Mouse (Mus musculus) limb, embryonic 13.5 days (tissue): Measurements from ENCODE around the gene Prss41. TPM values are rescaled to one million over a fixed set of nuclear protein-coding genes. Genes with fewer than 3 reads are reported as not detected.
A peak's percentile ranks its signal among the peaks of the same experiment; 100 is the strongest.
"Not testable (repeated sequence)": the region's sequence is repeated elsewhere in the genome, so short reads cannot be mapped to it uniquely, and the experiment has no call there.

Experiments
- ATAC-seq: fragments of 200-750 bp; cut with Nextera tagmentation; 2 replicates; pipeline ENCODE4 v1.8.0; 2017; ENCODE audit warnings: low read depth, moderate number of reproducible peaks, moderate TSS enrichment; ENCODE audit not compliant: low FRiP score
- H3K27ac ChIP-seq: fragments of 300-500 bp; sonication (generic); 2 replicates; pipeline ENCODE4 v1.5.1; 2015; ENCODE audit warnings: inconsistent platforms, mild to moderate bottlenecking, moderate library complexity
- H3K27me3 ChIP-seq: fragments of 300-500 bp; sonication (generic); 2 replicates; pipeline ENCODE4 v1.6.1; 2015; ENCODE audit warnings: mild to moderate bottlenecking, inconsistent platforms
- H3K36me3 ChIP-seq: fragments of 300-500 bp; sonication (generic); 2 replicates; pipeline ENCODE4 v1.6.1; 2015; ENCODE audit warnings: inconsistent platforms, mild to moderate bottlenecking, moderate library complexity
- H3K4me1 ChIP-seq: fragments of 300-500 bp; sonication (generic); 2 replicates; pipeline ENCODE4 v1.6.1; 2015; ENCODE audit warnings: inconsistent platforms
- H3K4me2 ChIP-seq: fragments of 300-500 bp; sonication (generic); replicated peaks from 2 replicates; pipeline ENCODE4 v1.6.1; 2015; ENCODE audit warnings: inconsistent platforms, mild to moderate bottlenecking, moderate library complexity
- H3K4me3 ChIP-seq: fragments of 300-500 bp; sonication (generic); 2 replicates; pipeline ENCODE4 v1.5.1; 2015; ENCODE audit warnings: moderate library complexity, mild to moderate bottlenecking, inconsistent platforms
- H3K9ac ChIP-seq: fragments of 300-500 bp; sonication (generic); 2 replicates; pipeline ENCODE4 v1.6.1; 2015; ENCODE audit warnings: mild to moderate bottlenecking, inconsistent platforms
- H3K9me3 ChIP-seq: fragments of 300-500 bp; sonication (generic); 2 replicates; pipeline ENCODE4 v1.6.1; 2016; ENCODE audit warnings: inconsistent platforms
- WGBS: fragments of 180-500 bp; shearing (Covaris S2); methylation state at CpG from one replicate; pipeline ENCODE4 v1.1.7; 2015; 5-methylcytosine and 5-hydroxymethylcytosine counted together
- polyA plus RNA-seq: library from polyadenylated mRNA; unstranded; fragments of >200 nt; fragmentation: Nextera tagmentation; extraction: Ambion mirVana; gene quantifications from 2 replicates; pipeline ENCODE4 v1.2.1, GENCODE M21; 2015

Gene Prss41
- 1.7 and 2.4 TPM in 2 replicates for polyA plus RNA-seq

- no peak within 1 kb of the TSS for H3K27ac ChIP-seq
- 17% methylated on average over 19 of the region's 19 CpGs for WGBS
These were observed at the start of gene Prss41, which contains the start of gene Prss32 for GRCm38 (mm10) chr17:23843812-23844273. Gene Prss41 (minus strand): TSS chr17:23844172. Gene Prss32 (plus strand): TSS chr17:23843855.

GRCm38 (mm10) chr17:23880576-23880975, 36.6 kb upstream of the Prss41 start, which contains the start of the genes Dcpp1 and Dcpp2:
Gene Dcpp1 (plus strand): TSS chr17:23880876.
Gene Dcpp2 (plus strand): TSS chr17:23880880.
- H3K27me3 ChIP-seq, H3K36me3 ChIP-seq, H3K27ac ChIP-seq, H3K4me3 ChIP-seq, H3K9me3 ChIP-seq, ATAC-seq, H3K4me1 ChIP-seq, H3K9ac ChIP-seq, H3K4me2 ChIP-seq: not testable (repeated sequence)
- WGBS, result 88% methylated on average over 4 of the region's 4 CpGs

More at GRCm38 (mm10) chr17:23843812-23844273, at the start of gene Prss41, which contains the start of gene Prss32:
- Histone ChIP-seq H3K36me3 (no peaks in the 10 kb centered on the region), H3K4me1 (no peaks in the 10 kb centered on the region), H3K4me3 (peak within 1 kb of the TSS; percentile 26), H3K27me3 (no peaks in the 10 kb centered on the region), H3K4me2 (peak within 1 kb of the TSS; percentile 52), H3K9ac (no peak within 1 kb of the TSS), H3K9me3 (no peaks in the 10 kb centered on the region)
- ATAC-seq, result no peak

- no peaks in the 10 kb centered on the region for H3K9me3 ChIP-seq
- ATAC-seq, result no peak
- no peaks in the 10 kb centered on the region for H3K36me3 ChIP-seq
- no peaks in the 10 kb centered on the region for H3K4me1 ChIP-seq
- H3K4me2 ChIP-seq, result no peak overlapping the region
- no peaks in the 10 kb centered on the region for H3K27me3 ChIP-seq
- 82% methylated on average over 2 of the region's 2 CpGs for WGBS
- H3K27ac ChIP-seq, result no peak overlapping the region
- H3K4me3 ChIP-seq, result no peak overlapping the region
- H3K9ac ChIP-seq, result no peak overlapping the region
These were observed 33.2 kb upstream of the Prss41 start for GRCm38 (mm10) chr17:23877166-23877565.

- 54% methylated on average over 3 of the region's 3 CpGs for WGBS
- Histone ChIP-seq H3K4me2 (no peak overlapping the region), H3K9ac (no peak overlapping the region), H3K27ac (no peak overlapping the region), H3K4me3 (no peak overlapping the region), H3K4me1 (no peaks in the 10 kb centered on the region), H3K27me3 (no peaks in the 10 kb centered on the region), H3K36me3 (no peaks in the 10 kb centered on the region), H3K9me3 (no peaks in the 10 kb centered on the region)
- ATAC-seq, result no peak
These were observed 32.8 kb upstream of the Prss41 start for GRCm38 (mm10) chr17:23876741-23877140.

GRCm38 (mm10) chr17:23873884-23874856, 30.2 kb upstream of the Prss41 start:
- no peak for ATAC-seq

GRCm38 (mm10) chr17:23868513-23868912, 24.5 kb upstream of the Prss41 start:
- WGBS, result 85% methylated on average over 11 of the region's 11 CpGs
- Histone ChIP-seq H3K27ac (no peak overlapping the region), H3K9me3 (peaks cover 5% of the 10 kb centered on the region; the same call in 1 of the 2 replicates), H3K27me3 (no peaks in the 10 kb centered on the region), H3K4me2 (no peak overlapping the region), H3K9ac (no peak overlapping the region), H3K4me3 (no peak overlapping the region), H3K36me3 (no peaks in the 10 kb centered on the region), H3K4me1 (no peaks in the 10 kb centered on the region)
- no peak for ATAC-seq

More at GRCm38 (mm10) chr17:23873884-23874856, 30.2 kb upstream of the Prss41 start:
- Histone ChIP-seq H3K36me3 (no peaks in the 10 kb centered on the region), H3K4me2 (no peak overlapping the region), H3K4me3 (no peak overlapping the region), H3K9ac (no peak overlapping the region), H3K9me3 (no peaks in the 10 kb centered on the region), H3K27ac (no peak overlapping the region), H3K27me3 (no peaks in the 10 kb centered on the region), H3K4me1 (no peaks in the 10 kb centered on the region)
- whole genome bisulfite sequencing, result 50% methylated on average over 8 of the region's 8 CpGs

- 85% methylated on average over 15 of the region's 15 CpGs for WGBS
- H3K4me1 ChIP-seq, result no peaks in the 10 kb centered on the region
- H3K4me3 ChIP-seq, result no peak within 1 kb of the TSS
- H3K4me2 ChIP-seq, result no peak within 1 kb of the TSS
- no peaks in the 10 kb centered on the region for H3K36me3 ChIP-seq
- no peaks in the 10 kb centered on the region for H3K27me3 ChIP-seq
- no peak for ATAC-seq
- H3K9me3 ChIP-seq, result peaks cover 5% of the 10 kb centered on the region; the same call in 1 of the 2 replicates
- H3K27ac ChIP-seq, result no peak within 1 kb of the TSS
- H3K9ac ChIP-seq, result no peak within 1 kb of the TSS
These were observed 23.8 kb upstream of the Prss41 start, which contains the start of gene Prss21 for GRCm38 (mm10) chr17:23867756-23868155. Gene Prss21 (plus strand): TSS chr17:23868056.

GRCm38 (mm10) chr17:23862926-23863325, 19.0 kb upstream of the Prss41 start:
- Histone ChIP-seq H3K4me1 (no peaks in the 10 kb centered on the region), H3K27me3 (no peaks in the 10 kb centered on the region), H3K9ac (no peak overlapping the region), H3K36me3 (no peaks in the 10 kb centered on the region), H3K27ac (no peak overlapping the region), H3K4me2 (no peak overlapping the region), H3K4me3 (no peak overlapping the region), H3K9me3 (peaks cover 5% of the 10 kb centered on the region; the same call in 1 of the 2 replicates)
- 83% methylated on average over 4 of the region's 4 CpGs for WGBS
- no peak for ATAC-seq

- H3K27me3 ChIP-seq, result no peaks in the 10 kb centered on the region
- no peak overlapping the region for H3K27ac ChIP-seq
- no peak for ATAC-seq
- H3K9me3 ChIP-seq, result no peaks in the 10 kb centered on the region
- H3K4me3 ChIP-seq, result no peak overlapping the region
- no peak overlapping the region for H3K4me2 ChIP-seq
- no peak overlapping the region for H3K9ac ChIP-seq
- WGBS, result 79% methylated on average over 2 of the region's 2 CpGs
- H3K4me1 ChIP-seq, result no peaks in the 10 kb centered on the region
- H3K36me3 ChIP-seq, result no peaks in the 10 kb centered on the region
These were observed 13.9 kb upstream of the Prss41 start for GRCm38 (mm10) chr17:23857913-23858312.

- H3K4me3 ChIP-seq, result no peak overlapping the region
- WGBS, result 82% methylated on average over 6 of the region's 6 CpGs
- no peaks in the 10 kb centered on the region for H3K36me3 ChIP-seq
- H3K27ac ChIP-seq, result no peak overlapping the region
- no peaks in the 10 kb centered on the region for H3K4me1 ChIP-seq
- no peaks in the 10 kb centered on the region for H3K9me3 ChIP-seq
- no peak overlapping the region for H3K9ac ChIP-seq
- no peak overlapping the region for H3K4me2 ChIP-seq
- no peaks in the 10 kb centered on the region for H3K27me3 ChIP-seq
- no peak for ATAC-seq
These were observed 13.2 kb upstream of the Prss41 start for GRCm38 (mm10) chr17:23857193-23857592.

GRCm38 (mm10) chr17:23854229-23854765, 10.3 kb upstream of the Prss41 start:
- 84% methylated on average over 10 of the region's 10 CpGs for WGBS
- H3K9me3 ChIP-seq, result no peaks in the 10 kb centered on the region
- no peaks in the 10 kb centered on the region for H3K4me1 ChIP-seq
- no peak overlapping the region for H3K4me2 ChIP-seq
- no peak overlapping the region for H3K4me3 ChIP-seq
- no peaks in the 10 kb centered on the region for H3K36me3 ChIP-seq
- no peak overlapping the region for H3K27ac ChIP-seq
- no peaks in the 10 kb centered on the region for H3K27me3 ChIP-seq
- H3K9ac ChIP-seq, result no peak overlapping the region
- ATAC-seq, result no peak

- H3K36me3 ChIP-seq, result no peaks in the 10 kb centered on the region
- no peak overlapping the region for H3K27ac ChIP-seq
- H3K9me3 ChIP-seq, result no peaks in the 10 kb centered on the region
- no peak overlapping the region for H3K9ac ChIP-seq
- H3K27me3 ChIP-seq, result no peaks in the 10 kb centered on the region
- no peaks in the 10 kb centered on the region for H3K4me1 ChIP-seq
- ATAC-seq, result no peak
- H3K4me3 ChIP-seq, result no peak overlapping the region
- WGBS, result 38% methylated on average over 5 of the region's 5 CpGs
- H3K4me2 ChIP-seq, result no peak overlapping the region
These were observed 9.3 kb upstream of the Prss41 start for GRCm38 (mm10) chr17:23853292-23853691.
